Mouse (Mus musculus) forebrain, embryonic 14.5 days (tissue): ENCODE data around the gene Itpripl2. TPM values are rescaled to one million over a fixed set of nuclear protein-coding genes. Genes with fewer than 3 reads are reported as not detected.

Source experiments
- ATAC-seq: fragments of 200-750 bp; cut with Nextera tagmentation; 2 replicates; pipeline ENCODE4 v1.8.0; 2017; ENCODE audit warnings: mild to moderate bottlenecking, moderate library complexity
- DNase-seq: peaks from one replicate; pipeline ENCODE4 v3.0.0-alpha.2; 2015; ENCODE audit warnings: low spot score
- H3K27ac ChIP-seq: fragments of 300-500 bp; sonication (generic); 2 replicates; pipeline ENCODE4 v1.5.1; 2014; ENCODE audit warnings: low read depth, mild to moderate bottlenecking, control low read depth, low read length, moderate library complexity
- H3K27me3 ChIP-seq: fragments of 300-500 bp; sonication (generic); replicated peaks from 2 replicates; pipeline ENCODE4 v1.6.1; 2014; ENCODE audit warnings: low read length, control low read depth, mixed read lengths; ENCODE audit not compliant: control insufficient read depth, insufficient read depth
- H3K36me3 ChIP-seq: fragments of 300-500 bp; sonication (generic); 2 replicates; pipeline ENCODE4 v1.6.1; 2014; ENCODE audit warnings: low read length, control low read depth; ENCODE audit not compliant: control insufficient read depth, insufficient read depth
- H3K4me1 ChIP-seq: fragments of 300-500 bp; sonication (generic); 2 replicates; pipeline ENCODE4 v1.6.1; 2014; ENCODE audit warnings: antibody characterized with exemption, low read length, control low read depth; ENCODE audit not compliant: control insufficient read depth, insufficient read depth
- H3K4me2 ChIP-seq: fragments of 300-500 bp; sonication (generic); 2 replicates; pipeline ENCODE4 v1.6.1; 2014; ENCODE audit warnings: mild to moderate bottlenecking, control low read depth, low read length
- H3K4me3 ChIP-seq: fragments of 300-500 bp; sonication (generic); 2 replicates; pipeline ENCODE4 v1.5.1; 2014; ENCODE audit warnings: low read depth, low read length, control low read depth
- H3K9ac ChIP-seq: fragments of 300-500 bp; sonication (generic); 2 replicates; pipeline ENCODE4 v1.6.1; 2014; ENCODE audit warnings: mild to moderate bottlenecking, low read length, control low read depth, moderate library complexity
- H3K9me3 ChIP-seq: fragments of 300-500 bp; sonication (generic); replicated peaks from 2 replicates; pipeline ENCODE4 v1.6.1; 2016; ENCODE audit warnings: low read length, control low read depth, mixed read lengths; ENCODE audit not compliant: control insufficient read depth
- WGBS: fragments of 180-500 bp; shearing (Covaris S2); extraction: QIAGEN DNeasy Blood & Tissue Kit; methylation state at CpG from one replicate; pipeline ENCODE4 v1.1.7; 2014; 5-methylcytosine and 5-hydroxymethylcytosine counted together
- polyA plus RNA-seq: library from polyadenylated mRNA; unstranded; fragments of >200 nt; fragmentation: Nextera tagmentation; extraction: Ambion mirVana; gene quantifications from 2 replicates; pipeline ENCODE4 v1.2.1, GENCODE M21; 2014

Itpripl2 gene
- polyA plus RNA-seq, 1 experiment from 2014 or later = 0.51 TPM

GRCm38 (mm10) chr7:118478835-118479312, 12.9 kb downstream of the Itpripl2 start:
- Histone ChIP-seq H3K4me2 (no peak overlapping the region), H3K4me1 (no peaks in the 10 kb centered on the region), H3K4me3 (no peak overlapping the region), H3K9ac (no peak overlapping the region), H3K36me3 (no peaks in the 10 kb centered on the region), H3K9me3 (no peaks in the 10 kb centered on the region), H3K27ac (no peak overlapping the region), H3K27me3 (no peaks in the 10 kb centered on the region)
- 63% methylated on average over 3 of the region's 3 CpGs for WGBS
- ATAC-seq (no peak), DNase-seq (no peak)

GRCm38 (mm10) chr7:118476428-118476827, 15.3 kb downstream of the Itpripl2 start:
- no peak for ATAC-seq
- WGBS = 48% methylated on average over 5 of the region's 5 CpGs
- H3K4me2 ChIP-seq = no peak overlapping the region
- no peak overlapping the region for H3K9ac ChIP-seq
- no peak overlapping the region for H3K27ac ChIP-seq
- no peaks in the 10 kb centered on the region for H3K27me3 ChIP-seq
- no peaks in the 10 kb centered on the region for H3K9me3 ChIP-seq
- no peaks in the 10 kb centered on the region for H3K4me1 ChIP-seq
- H3K4me3 ChIP-seq = no peak overlapping the region
- no peak for DNase-seq
- no peaks in the 10 kb centered on the region for H3K36me3 ChIP-seq

- Histone ChIP-seq H3K4me1 (no peaks in the 10 kb centered on the region), H3K4me2 (no peak overlapping the region), H3K36me3 (no peaks in the 10 kb centered on the region), H3K9ac (no peak overlapping the region), H3K4me3 (no peak overlapping the region), H3K27ac (no peak overlapping the region), H3K27me3 (no peaks in the 10 kb centered on the region), H3K9me3 (no peaks in the 10 kb centered on the region)
- no peak for DNase-seq
- 84% methylated on average over 7 of the region's 7 CpGs for WGBS
- ATAC-seq = no peak
Observed at GRCm38 (mm10) chr7:118475008-118475705, 16.6 kb downstream of the Itpripl2 start.

- no peak overlapping the region for H3K9ac ChIP-seq
- no peaks in the 10 kb centered on the region for H3K36me3 ChIP-seq
Observed at GRCm38 (mm10) chr7:118472886-118473285, 18.9 kb downstream of the Itpripl2 start.

GRCm38 (mm10) chr7:118468060-118468459, 23.7 kb downstream of the Itpripl2 start:
- DNase-seq (no peak), ATAC-seq (no peak)
- Histone ChIP-seq H3K27me3 (no peaks in the 10 kb centered on the region), H3K27ac (no peak overlapping the region), H3K9ac (no peak overlapping the region), H3K36me3 (no peaks in the 10 kb centered on the region), H3K9me3 (no peaks in the 10 kb centered on the region), H3K4me2 (no peak overlapping the region), H3K4me3 (no peak overlapping the region), H3K4me1 (0 out of 2 replicates have a peak, but pooled peaks cover 2% of the 10 kb centered on the region)
- WGBS = 93% methylated on average over 3 of the region's 3 CpGs

More at GRCm38 (mm10) chr7:118472886-118473285, 18.9 kb downstream of the Itpripl2 start:
- Histone ChIP-seq H3K4me1 (no peaks in the 10 kb centered on the region), H3K9me3 (no peaks in the 10 kb centered on the region), H3K4me2 (no peak overlapping the region), H3K27me3 (no peaks in the 10 kb centered on the region), H3K27ac (no peak overlapping the region), H3K4me3 (no peak overlapping the region)
- WGBS = 95% methylated on average over 1 of the region's 1 CpGs
- ATAC-seq (no peak), DNase-seq (no peak)

GRCm38 (mm10) chr7:118464432-118464831, 27.3 kb downstream of the Itpripl2 start:
- Histone ChIP-seq H3K27me3 (no peaks in the 10 kb centered on the region), H3K4me2 (no peak overlapping the region), H3K27ac (no peak overlapping the region), H3K4me1 (0 out of 2 replicates have a peak, but pooled peaks cover 4% of the 10 kb centered on the region), H3K4me3 (no peak overlapping the region), H3K9me3 (no peaks in the 10 kb centered on the region), H3K9ac (no peak overlapping the region), H3K36me3 (no peaks in the 10 kb centered on the region)
- ATAC-seq (no peak), DNase-seq (no peak)
- WGBS = 68% methylated on average over 4 of the region's 4 CpGs

- 30% methylated on average over 11 of the region's 11 CpGs for WGBS
- 0 out of 2 replicates have a peak, but pooled peaks cover 4% of the 10 kb centered on the region for H3K4me1 ChIP-seq
- no peak overlapping the region for H3K27ac ChIP-seq
- H3K36me3 ChIP-seq = no peaks in the 10 kb centered on the region
- no peaks in the 10 kb centered on the region for H3K9me3 ChIP-seq
- ATAC-seq (peak; percentile 23; the same call in 1 of the 2 replicates), DNase-seq (peak; percentile 26)
- H3K9ac ChIP-seq = no peak overlapping the region
- no peak overlapping the region for H3K4me3 ChIP-seq
- no peak overlapping the region for H3K4me2 ChIP-seq
- H3K27me3 ChIP-seq = no peaks in the 10 kb centered on the region
Observed at GRCm38 (mm10) chr7:118462818-118463762, 28.7 kb downstream of the Itpripl2 start.

- Histone ChIP-seq H3K27me3 (no peaks in the 10 kb centered on the region), H3K9ac (no peak overlapping the region), H3K4me3 (no peak overlapping the region), H3K4me1 (0 out of 2 replicates have a peak, but pooled peaks cover 4% of the 10 kb centered on the region), H3K4me2 (no peak overlapping the region), H3K9me3 (no peaks in the 10 kb centered on the region), H3K36me3 (no peaks in the 10 kb centered on the region), H3K27ac (no peak overlapping the region)
- DNase-seq (no peak), ATAC-seq (no peak)
- 66% methylated on average over 16 of the region's 16 CpGs for WGBS
Observed at GRCm38 (mm10) chr7:118461400-118462136, 30.2 kb downstream of the Itpripl2 start.
